Mouse (Mus musculus): ENCODE data around the gene Dnajc12.
"Not testable (repeated sequence)": the region's sequence is repeated elsewhere in the genome, so short reads cannot be mapped to it uniquely, and the experiment has no call there.

Gene Dnajc12

DNA sequence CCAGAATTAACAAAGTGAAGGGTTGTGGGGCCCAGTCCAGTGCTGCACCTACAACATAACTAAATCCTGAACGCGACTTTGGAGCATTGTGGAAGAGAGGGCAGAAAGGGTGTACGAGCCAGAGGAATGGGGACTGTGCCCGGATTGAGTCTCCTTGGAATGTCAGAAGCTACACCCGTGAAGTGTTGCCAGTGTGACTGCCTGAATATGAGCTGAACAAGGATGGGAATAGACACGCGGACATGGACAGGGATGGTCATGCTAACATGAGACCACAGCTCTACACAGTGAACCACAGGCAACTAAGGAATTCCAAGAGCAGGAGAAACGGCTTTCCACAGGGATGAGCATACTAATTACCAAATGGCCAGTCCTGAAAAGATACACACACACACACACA, 49.9 kb downstream of the Dnajc12 start:
- no peak for DNase-seq

DNA sequence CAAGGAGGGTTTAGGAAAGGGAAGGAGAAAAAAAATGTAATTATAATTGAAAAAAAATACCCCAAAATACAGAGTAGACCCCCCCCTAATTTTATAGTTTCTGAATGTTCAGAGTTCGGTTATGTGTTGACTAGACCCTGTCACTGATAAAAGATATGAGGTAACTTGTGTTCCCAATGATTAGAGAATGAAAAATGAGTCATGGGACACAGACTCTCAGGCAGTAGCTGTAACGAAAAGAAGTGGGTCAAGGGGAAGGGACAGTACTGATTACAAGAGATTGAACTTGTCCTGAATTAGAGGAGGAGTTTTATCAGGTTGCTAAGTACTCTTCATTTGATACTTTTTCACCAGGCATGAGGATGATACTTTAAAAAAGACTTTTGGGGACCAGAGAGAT, 50.6 kb downstream of the Dnajc12 start:
- no peak for DNase-seq

DNA sequence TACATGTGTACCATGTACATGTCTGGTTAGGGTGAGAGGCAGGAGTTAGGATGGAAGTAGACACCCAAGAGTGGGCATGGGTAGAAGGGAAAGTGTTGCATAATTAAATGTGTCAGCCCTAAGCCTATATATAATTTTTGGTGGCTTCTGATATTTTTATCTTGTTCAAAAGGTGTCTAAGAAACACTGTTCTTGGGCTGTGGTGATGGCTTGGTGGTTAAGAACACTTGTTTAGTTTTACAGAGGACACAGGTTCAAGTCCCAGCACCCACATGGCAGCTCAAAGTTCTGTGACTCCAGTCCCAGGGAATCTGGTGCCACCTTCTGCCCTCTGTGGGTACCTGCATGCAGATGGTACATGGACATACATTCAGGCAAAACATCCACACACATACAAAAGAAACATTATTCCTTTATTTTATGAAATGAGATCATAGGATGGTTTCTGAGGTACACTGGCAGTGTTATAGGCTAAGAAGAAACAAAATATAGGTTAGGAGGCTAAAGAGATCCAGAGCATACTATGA, 56.6 kb downstream of the Dnajc12 start:
- no peak for DNase-seq

DNA sequence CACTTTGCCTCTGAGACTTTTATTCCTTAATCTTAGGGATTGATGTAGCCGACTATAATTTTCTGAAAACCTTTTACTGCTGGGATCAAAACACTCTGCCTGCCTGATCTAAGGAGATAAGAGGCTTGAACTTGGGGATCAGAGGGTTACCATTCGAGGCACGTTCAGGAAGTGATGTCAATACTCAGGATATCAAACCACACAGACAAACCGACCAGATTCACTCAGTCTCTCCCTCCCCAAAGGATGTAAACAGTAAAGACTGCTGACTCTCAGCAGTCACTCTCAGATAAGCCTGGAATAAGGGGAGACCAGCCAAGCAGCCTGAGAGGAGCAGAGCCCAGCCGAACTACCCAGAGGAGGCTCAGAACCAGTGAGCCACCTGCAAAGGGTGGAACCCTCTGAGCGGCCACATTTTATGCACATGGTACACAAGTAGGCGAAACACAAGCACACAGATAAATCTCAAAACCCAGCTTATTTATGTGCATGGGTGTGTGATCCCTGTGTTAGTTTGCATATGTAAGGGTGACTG, 57.5 kb downstream of the Dnajc12 start:
- no peak for DNase-seq

DNA sequence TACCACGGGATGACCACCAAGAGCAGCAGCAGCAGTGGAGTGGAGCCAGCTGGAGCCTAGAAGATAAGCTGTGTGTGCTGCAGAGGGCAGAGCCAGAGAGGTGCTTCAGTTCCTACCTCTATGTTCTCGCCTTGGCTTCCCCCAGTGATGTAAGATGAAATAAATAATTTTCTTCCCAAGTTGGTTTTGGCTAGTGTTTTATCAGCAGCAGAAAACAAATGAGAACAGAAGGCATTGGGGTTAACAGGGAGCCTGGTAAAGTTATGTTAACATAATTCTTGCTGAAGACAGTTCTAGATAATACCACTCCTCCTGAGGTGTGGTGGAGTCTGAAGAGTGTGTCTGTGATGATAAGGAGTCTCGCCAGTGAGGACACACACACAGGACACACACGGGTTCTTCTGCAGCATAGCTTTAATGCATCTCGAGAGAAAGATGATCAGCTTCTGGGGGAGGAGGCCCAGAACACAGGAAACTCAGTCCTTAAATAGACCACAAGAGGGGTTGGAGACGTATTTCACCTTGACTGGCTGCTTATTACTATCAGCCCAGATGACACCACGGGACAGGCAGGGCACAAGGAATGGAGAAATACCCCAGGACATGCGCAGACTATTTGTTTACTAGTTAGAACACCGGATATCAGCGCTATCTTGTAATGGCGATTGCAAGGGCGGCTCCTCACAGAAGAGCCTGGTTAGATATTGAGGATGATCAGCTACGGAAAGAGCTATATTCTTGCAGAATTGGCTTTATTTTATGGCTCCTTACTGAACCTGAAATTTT, 62.6 kb downstream of the Dnajc12 start:
- not testable (repeated sequence) for DNase-seq

DNA sequence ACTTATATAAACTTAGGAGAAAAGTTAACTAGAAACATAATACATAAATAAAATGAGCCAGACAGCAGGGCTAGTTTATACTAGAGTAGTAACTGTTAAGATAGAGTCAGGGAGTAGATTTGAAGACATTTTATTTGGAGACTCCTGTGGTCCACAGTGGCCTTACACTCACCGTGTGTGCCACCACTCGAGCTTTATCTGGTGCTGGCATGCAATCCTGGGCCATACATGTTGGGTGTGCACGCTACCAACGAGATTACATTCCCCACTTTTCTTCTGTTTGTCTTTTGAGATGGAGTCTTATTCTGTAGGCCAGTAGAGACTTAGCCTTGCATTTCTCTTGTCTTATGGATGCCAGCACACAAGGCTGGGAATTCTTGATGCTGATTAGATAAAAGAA, 71.7 kb downstream of the Dnajc12 start:
- no peak for DNase-seq

DNA sequence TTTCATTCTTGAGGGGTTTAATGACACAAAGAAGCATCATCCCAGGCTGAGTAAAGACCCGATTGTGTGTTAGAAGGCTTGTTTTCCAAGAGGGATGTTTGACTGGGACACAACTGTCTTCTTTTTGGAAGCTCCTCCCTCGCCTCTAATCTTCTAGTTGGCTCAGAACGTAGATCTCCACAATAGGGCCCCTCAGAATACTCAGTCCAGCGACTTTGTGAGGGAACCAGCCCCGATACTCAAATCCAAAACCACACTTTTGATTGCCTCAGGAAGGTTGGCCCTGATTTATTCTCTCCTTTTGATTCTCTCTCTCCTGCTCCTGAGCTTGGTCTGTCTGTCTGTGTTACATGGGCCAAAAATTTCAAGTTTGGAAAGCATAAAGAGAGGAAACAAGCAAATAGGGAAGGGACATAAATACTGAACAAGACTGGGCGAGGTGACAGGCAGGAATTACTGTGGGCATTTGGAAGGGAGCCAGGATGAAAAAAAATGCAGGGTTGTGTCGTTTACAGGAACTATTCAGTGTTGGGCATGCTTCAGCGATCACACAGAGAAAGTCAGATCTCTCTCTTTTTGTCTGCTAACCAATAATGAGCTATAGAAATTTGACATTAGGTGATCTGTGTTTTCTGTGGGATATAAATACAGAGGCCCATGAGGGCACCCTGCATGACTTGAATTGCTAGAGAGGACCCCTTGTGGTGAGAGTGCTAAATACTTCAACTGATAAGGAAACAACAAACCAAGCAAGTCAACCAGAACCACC, 73.1 kb downstream of the Dnajc12 start:
- peak; percentile 72 for DNase-seq

DNA sequence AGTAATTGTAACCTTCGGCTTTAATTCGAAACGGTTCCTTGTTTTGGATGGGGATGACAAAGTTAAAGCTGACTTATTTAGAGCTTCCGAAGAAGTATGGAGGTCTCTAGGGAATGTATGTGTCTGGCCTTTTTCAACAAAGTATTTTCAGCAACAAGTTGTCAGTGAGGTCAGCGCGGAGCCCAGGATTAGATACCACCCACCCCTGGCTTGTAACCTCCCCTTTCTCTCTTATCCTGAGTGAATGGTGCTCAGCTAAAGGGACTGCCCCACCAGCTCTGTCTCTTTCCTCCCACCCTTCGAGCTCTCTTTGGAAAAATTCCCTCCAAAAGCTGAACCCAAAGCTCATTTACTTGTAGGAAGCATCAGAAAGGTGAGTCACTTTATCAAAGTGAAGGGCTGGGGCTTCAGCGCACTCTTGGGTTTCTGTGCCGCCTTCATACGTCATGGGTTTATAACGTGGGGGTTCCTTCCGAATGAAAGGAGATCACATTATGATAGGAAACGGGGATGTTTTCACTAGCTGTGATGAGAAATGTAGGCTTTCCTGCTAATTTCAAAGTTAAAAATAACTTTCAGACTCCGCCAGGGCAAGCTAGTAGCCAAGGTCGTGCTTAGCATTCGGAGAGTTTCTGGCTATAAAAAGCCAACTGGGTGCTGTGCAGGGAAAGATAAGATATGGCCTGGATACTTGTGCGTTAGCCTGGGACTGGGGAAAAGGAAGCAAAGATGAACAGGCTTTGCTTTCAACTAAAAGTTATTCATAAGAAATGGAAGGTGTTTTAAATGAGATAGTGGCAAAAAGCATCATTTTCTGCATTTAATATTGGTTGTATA, 75.3 kb downstream of the Dnajc12 start:
- DNase-seq: peak; percentile 7

Data from kidney, postnatal 14 days (tissue).